Mouse (Mus musculus) megakaryocyte, adult 5-6 weeks (primary cell): ENCODE data around the gene Gm3005. TPM values are rescaled to one million over a fixed set of nuclear protein-coding genes. Genes with fewer than 3 reads are reported as not detected.
"Not testable (repeated sequence)": the region's sequence is repeated elsewhere in the genome, so short reads cannot be mapped to it uniquely, and the experiment has no call there.

ENCODE experiments used
- ATAC-seq: 2 replicates; pipeline ENCODE4 v1.8.0; 2016; ENCODE audit warnings: mild to moderate bottlenecking, inconsistent platforms; ENCODE audit not compliant: poor library complexity, severe bottlenecking
- total RNA-seq, 2 experiments: library from RNA; stranded (forward) in 1 of 2; stranded (reverse) in 1 of 2; fragments of 153-499, 151-499 nt in 1 of 2; fragments of 221-1000, 200-1000 nt in 1 of 2; gene quantifications; 2 replicates each; pipeline versions ENCODE4 v1.2.3 to v1.2.4; 2015 to 2017

The Gm3005 gene
- total RNA-seq (2015) (not detected in 2 replicates), total RNA-seq (2017) (not detected in 2 replicates)

DNA sequence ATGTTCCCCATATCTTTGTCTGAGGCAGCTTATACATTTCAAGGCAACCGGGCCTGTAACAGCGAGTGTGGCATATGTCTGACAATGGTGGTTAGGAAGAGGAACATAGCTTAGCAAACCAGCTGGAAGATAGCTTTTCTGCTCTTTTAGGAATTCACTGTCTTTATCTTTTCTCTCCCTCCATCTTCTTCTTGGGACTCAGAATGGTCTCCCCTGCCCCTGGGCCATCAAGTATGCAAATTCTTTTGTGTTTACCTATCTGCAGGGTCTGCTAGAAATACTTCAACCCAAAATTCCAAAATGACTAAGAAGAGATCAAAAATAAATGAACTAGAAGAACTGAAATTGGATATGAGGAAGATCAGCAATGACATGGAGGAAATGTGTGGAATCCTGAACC, at the start of gene Gm3005:
Gm3005 (plus strand) TSS at position 301 of the 400 bp plus-strand sequence.
- ATAC-seq: not testable (repeated sequence)

DNA sequence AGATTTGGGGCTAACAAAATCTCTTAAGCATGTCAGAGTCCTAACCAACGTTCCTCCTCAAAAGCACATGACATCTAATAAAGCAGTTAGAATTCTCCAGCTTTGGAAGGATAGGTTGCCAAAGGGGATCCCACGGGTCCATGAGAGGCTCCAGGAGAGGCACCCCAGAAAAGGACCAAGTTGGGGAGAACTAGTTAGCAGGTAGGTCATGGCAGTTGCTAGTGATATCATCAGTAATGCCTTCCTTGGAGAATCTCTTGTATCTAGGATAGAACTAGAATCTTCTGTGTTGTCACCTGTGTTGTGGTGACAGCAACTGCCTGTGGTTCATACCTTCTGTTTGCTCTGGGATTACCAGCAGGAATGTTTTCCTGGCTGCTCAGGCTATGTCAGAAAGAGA, 33.1 kb upstream of the Gm3005 start, which contains the start of gene Gm10413:
Gm10413 (plus strand) TSS at position 301 of the 400 bp plus-strand sequence.
- not testable (repeated sequence) for ATAC-seq

DNA sequence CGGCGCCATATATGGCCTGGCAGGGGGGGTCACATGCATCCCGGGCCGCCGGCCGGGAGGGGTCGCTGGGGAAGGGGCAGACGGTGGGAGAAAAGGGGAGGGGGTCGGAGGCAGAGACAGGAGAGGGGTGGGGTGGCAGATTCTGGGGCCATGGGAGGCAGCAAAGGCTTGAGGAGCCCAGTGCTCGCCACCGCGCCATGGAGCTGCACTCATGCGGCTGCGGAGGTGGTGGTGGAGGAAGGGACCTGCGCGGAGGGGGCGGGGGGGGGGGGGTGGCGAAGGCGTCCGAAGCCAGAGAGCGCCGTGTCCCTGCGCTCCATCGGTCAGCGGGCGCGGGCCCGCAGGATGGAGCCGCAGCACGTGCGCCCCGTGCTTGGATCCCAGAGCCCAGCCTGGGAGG, 15.6 kb upstream of the Gm3005 start, which contains the start of gene Gm10409:
Gm10409 (plus strand) TSS at position 301 of the 400 bp plus-strand sequence.
- not testable (repeated sequence) for ATAC-seq

DNA sequence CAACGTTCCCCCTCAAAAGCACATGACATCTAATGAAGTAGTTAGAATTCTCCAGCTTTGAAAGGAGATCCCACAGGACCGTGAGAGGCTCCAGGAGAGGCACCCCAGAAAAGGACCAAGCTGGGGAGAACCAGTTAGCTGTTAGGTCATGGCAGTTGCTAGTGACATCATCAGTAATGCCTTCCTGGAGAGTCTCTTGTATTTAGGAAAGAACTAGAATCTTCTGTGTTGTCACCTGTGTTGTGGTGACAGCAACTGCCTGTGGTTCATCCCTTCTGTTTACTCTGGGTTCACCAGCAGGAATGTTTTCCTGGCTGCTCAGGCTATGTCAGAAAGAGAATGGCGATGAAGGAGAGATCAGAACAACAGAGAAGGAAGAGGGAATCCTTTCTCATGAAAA, 21.2 kb downstream of the Gm3005 start, which contains the start of gene Gm10408:
Gm10408 (plus strand) TSS at position 301 of the 400 bp plus-strand sequence.
- not testable (repeated sequence) for ATAC-seq

DNA sequence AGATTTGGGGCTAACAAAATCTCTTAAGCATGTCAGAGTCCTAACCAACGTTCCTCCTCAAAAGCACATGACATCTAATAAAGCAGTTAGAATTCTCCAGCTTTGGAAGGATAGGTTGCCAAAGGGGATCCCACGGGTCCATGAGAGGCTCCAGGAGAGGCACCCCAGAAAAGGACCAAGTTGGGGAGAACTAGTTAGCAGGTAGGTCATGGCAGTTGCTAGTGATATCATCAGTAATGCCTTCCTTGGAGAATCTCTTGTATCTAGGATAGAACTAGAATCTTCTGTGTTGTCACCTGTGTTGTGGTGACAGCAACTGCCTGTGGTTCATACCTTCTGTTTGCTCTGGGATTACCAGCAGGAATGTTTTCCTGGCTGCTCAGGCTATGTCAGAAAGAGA, 206.3 kb downstream of the Gm3005 start, which contains the start of gene Gm3012:
Gm3012 (plus strand) TSS at position 301 of the 400 bp plus-strand sequence.
- ATAC-seq: not testable (repeated sequence)

Other genes with a start within 250 kb of the Gm3005 start
- gene Gm5795, start 239.8 kb upstream of the Gm3005 start, total RNA-seq (2015): not detected in 2 replicates
- not detected in 2 replicates for gene Gm5795, start 239.8 kb upstream of the Gm3005 start, total RNA-seq (2017)
- not detected in 2 replicates for gene D830030K20Rik, start 219.6 kb upstream of the Gm3005 start, total RNA-seq (2015)
- gene D830030K20Rik, start 219.6 kb upstream of the Gm3005 start, total RNA-seq (2017): not detected in 2 replicates
- not detected in 2 replicates for gene Gm2956, start 95.5 kb upstream of the Gm3005 start, total RNA-seq (2015)
- not detected in 2 replicates for gene Gm2956, start 95.5 kb upstream of the Gm3005 start, total RNA-seq (2017)
- gene Gm10413, start 33.0 kb upstream of the Gm3005 start, total RNA-seq (2015): not detected in 2 replicates
- not detected in 2 replicates for gene Gm10413, start 33.0 kb upstream of the Gm3005 start, total RNA-seq (2017)
- not detected in 2 replicates for gene Gm10409, start 15.5 kb upstream of the Gm3005 start, total RNA-seq (2015)
- not detected in 2 replicates for gene Gm10409, start 15.5 kb upstream of the Gm3005 start, total RNA-seq (2017)
- not detected in 2 replicates for gene Gm10408, start 21.3 kb downstream of the Gm3005 start, total RNA-seq (2015)
- not detected in 2 replicates for gene Gm10408, start 21.3 kb downstream of the Gm3005 start, total RNA-seq (2017)
- not detected in 2 replicates for gene Gm3012, start 206.4 kb downstream of the Gm3005 start, total RNA-seq (2015)
- gene Gm3012, start 206.4 kb downstream of the Gm3005 start, total RNA-seq (2017): not detected in 2 replicates
- not detected in 2 replicates for gene Gm3020, start 223.9 kb downstream of the Gm3005 start, total RNA-seq (2015)
- gene Gm3020, start 223.9 kb downstream of the Gm3005 start, total RNA-seq (2017): not detected in 2 replicates